Mouse (Mus musculus): Measurements from ENCODE around the gene Psmd4. TPM values are rescaled to one million over a fixed set of nuclear protein-coding genes. Genes with fewer than 3 reads are reported as not detected.

Psmd4 gene
- polyA plus RNA-seq (2015; fragmentation: Nextera tagmentation; extraction: Ambion mirVana) = 201 and 223 TPM in 2 replicates

DNA sequence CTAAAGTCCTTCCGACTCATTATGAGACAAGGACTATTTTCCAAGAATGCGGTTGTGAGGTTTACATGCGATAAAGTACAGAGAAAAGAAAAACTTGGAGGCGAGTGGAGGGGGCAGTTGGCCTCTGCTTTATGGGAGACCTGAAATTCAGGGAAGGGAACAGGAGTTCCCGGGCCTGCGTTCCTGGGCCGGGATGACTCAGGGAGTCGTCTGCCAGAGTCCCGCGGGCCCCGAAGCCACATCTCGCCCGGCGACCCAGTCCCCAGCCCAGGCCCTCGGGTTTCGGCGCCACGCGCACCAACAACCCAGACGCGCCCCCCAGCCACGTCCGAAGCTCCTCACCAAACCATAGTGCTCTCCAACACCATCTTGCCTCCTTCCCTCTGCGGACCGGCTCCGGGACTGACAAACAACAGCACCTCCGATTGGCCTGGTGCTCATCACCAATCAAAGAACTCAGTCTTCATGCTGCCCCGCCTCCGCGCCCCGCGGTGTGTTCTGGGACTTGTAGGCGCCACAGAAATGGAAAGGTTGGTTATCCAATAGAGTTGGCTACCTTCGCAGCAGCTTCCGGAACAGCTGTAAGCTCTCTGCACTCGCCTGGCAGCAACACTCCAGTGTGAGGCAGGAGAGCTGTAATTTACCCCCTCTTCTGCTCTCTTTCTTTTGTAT is at the start of gene Psmd4:
Gene Psmd4, minus strand, starts transcription at position 449 of the 672 bp plus-strand sequence.
- no peaks in the 10 kb centered on the region for H3K9me3 ChIP-seq (replicated peaks; ENCODE audit: control insufficient read depth, low read length)
- peak; percentile 99 for ATAC-seq (replicated peaks; ENCODE audit: extremely low read depth, insufficient read depth, low FRiP score)
- no peaks in the 10 kb centered on the region for H3K27me3 ChIP-seq (ENCODE audit: control insufficient read depth, insufficient read depth, low read length)
- WGBS = under 1% methylated on average over 36 of the region's 36 CpGs
- peak within 1 kb of the TSS; percentile 88 for H3K9ac ChIP-seq (ENCODE audit: low read length)
- H3K4me2 ChIP-seq (ENCODE audit: low read depth, low read length) = peak within 1 kb of the TSS; percentile 70
- H3K27ac ChIP-seq (ENCODE audit: low read length) = peak within 1 kb of the TSS; percentile 57
- H3K4me3 ChIP-seq (ENCODE audit: low read length) = peak within 1 kb of the TSS; percentile 82
- peaks cover 7% of the 10 kb centered on the region for H3K4me1 ChIP-seq (ENCODE audit: control insufficient read depth, insufficient read depth, low read length)
- peaks cover 7% of the 10 kb centered on the region; the same call in 1 of the 2 replicates for H3K36me3 ChIP-seq (ENCODE audit: control insufficient read depth, insufficient read depth)

DNA sequence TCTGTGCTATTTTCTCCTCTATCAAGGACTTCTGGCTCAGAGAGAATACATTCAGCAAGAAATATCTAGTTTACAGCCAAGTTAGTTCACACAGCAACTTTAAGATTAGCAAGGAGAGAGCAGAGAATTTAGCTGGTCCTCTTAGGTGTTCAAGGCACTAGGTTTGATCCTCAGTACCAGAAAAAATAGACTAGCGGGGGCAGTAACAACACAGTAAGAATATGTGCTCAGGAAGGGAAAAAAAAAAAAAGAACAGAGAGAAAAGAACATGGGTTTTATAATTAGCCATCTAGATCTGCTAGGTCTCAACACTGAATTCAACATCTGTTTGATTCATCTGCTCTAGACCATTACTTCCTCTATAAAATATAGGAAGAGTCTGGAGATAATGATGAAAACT is 45.7 kb upstream of the Psmd4 start:
- Histone ChIP-seq H3K4me1 (ENCODE audit: control insufficient read depth, insufficient read depth, low read length) (no peaks in the 10 kb centered on the region; the same call in 1 of the 2 replicates), H3K4me3 (ENCODE audit: low read length) (no peak overlapping the region), H3K27me3 (ENCODE audit: control insufficient read depth, insufficient read depth, low read length) (no peaks in the 10 kb centered on the region), H3K9ac (ENCODE audit: low read length) (no peak overlapping the region), H3K27ac (ENCODE audit: low read length) (no peak overlapping the region), H3K9me3 (replicated peaks; ENCODE audit: control insufficient read depth, low read length) (no peaks in the 10 kb centered on the region), H3K4me2 (ENCODE audit: low read depth, low read length) (no peak overlapping the region), H3K36me3 (ENCODE audit: control insufficient read depth, insufficient read depth) (no peaks in the 10 kb centered on the region)
- 100% methylated on average over 1 of the region's 1 CpGs for WGBS
- ATAC-seq (replicated peaks; ENCODE audit: extremely low read depth, insufficient read depth, low FRiP score) = no peak

DNA sequence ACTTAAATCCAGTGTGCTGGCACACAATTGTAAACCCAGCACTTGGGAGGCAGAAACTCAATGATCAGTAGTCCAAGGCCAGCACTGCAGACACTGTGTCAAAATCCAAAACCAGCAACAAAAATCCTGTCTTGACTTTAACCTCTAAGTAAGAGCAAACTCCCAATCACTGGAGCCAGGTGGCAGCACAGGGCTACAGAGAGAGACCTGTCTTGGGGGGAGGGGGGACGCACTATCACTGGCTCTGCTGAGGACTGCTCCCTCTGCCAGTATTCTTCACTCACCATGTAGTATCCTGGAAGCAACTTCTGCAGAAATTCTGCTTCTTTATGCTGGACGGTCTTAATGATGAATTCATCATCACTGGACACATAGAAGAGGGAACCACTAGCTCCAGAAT is 29.2 kb upstream of the Psmd4 start:
- Histone ChIP-seq H3K9me3 (replicated peaks; ENCODE audit: control insufficient read depth, low read length) (no peaks in the 10 kb centered on the region), H3K9ac (ENCODE audit: low read length) (no peak overlapping the region), H3K4me2 (ENCODE audit: low read depth, low read length) (no peak overlapping the region), H3K27me3 (ENCODE audit: control insufficient read depth, insufficient read depth, low read length) (no peaks in the 10 kb centered on the region), H3K4me3 (ENCODE audit: low read length) (no peak overlapping the region), H3K27ac (ENCODE audit: low read length) (no peak overlapping the region), H3K4me1 (ENCODE audit: control insufficient read depth, insufficient read depth, low read length) (no peaks in the 10 kb centered on the region), H3K36me3 (ENCODE audit: control insufficient read depth, insufficient read depth) (peaks cover 51% of the 10 kb centered on the region)
- no peak for ATAC-seq (replicated peaks; ENCODE audit: extremely low read depth, insufficient read depth, low FRiP score)
- WGBS = 90% methylated on average over 2 of the region's 2 CpGs

DNA sequence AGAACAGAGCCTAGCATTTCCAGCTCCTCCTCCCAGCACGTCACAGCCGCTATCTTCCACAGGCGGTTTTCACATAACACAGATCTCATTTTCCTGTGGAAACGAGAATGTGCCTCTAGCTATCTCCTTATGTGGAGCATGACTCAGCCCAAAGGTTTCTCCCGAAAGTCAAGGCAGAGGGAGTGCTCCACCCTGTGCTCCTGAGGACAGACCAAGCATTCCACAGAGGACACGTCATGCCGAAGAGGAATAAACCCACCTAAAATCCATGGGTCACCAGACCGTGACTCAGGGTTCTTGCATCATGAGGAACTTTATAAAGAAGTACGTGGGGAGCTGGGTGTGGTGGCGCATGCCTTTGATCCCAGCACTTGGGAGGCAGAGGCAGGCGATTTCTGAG is 24.2 kb upstream of the Psmd4 start:
- 64% methylated on average over 11 of the region's 11 CpGs for WGBS
- Histone ChIP-seq H3K9ac (ENCODE audit: low read length) (no peak overlapping the region), H3K4me3 (ENCODE audit: low read length) (no peak overlapping the region), H3K27me3 (ENCODE audit: control insufficient read depth, insufficient read depth, low read length) (no peaks in the 10 kb centered on the region), H3K27ac (ENCODE audit: low read length) (no peak overlapping the region), H3K9me3 (replicated peaks; ENCODE audit: control insufficient read depth, low read length) (no peaks in the 10 kb centered on the region), H3K36me3 (ENCODE audit: control insufficient read depth, insufficient read depth) (peaks cover 80% of the 10 kb centered on the region), H3K4me2 (ENCODE audit: low read depth, low read length) (no peak overlapping the region), H3K4me1 (ENCODE audit: control insufficient read depth, insufficient read depth, low read length) (no peaks in the 10 kb centered on the region)
- ATAC-seq (replicated peaks; ENCODE audit: extremely low read depth, insufficient read depth, low FRiP score) = 0 out of 2 replicates have a peak, but pooled peaks have one; percentile 10

DNA sequence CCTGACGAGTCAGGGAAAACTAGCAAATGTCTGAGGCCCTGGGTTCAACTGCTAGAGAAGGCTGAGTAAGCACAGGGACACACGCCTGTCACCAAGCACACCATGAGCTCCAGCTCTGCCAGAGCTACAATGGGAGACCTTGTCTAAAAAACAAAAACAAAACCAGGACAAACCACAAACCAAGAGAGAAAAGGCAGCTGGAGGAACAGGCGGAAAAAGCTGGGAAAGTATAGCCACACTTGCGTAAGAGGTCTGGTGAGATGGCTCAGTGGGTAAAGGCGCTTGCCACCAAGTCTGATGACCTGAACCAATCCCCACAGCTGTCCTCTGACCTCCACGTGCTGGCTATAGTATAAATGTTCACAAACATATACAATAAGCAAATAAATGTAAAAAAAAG is 23.7 kb upstream of the Psmd4 start:
- WGBS = 84% methylated on average over 6 of the region's 6 CpGs
- Histone ChIP-seq H3K9ac (ENCODE audit: low read length) (no peak overlapping the region), H3K4me2 (ENCODE audit: low read depth, low read length) (no peak overlapping the region), H3K9me3 (replicated peaks; ENCODE audit: control insufficient read depth, low read length) (no peaks in the 10 kb centered on the region), H3K27ac (ENCODE audit: low read length) (no peak overlapping the region), H3K4me3 (ENCODE audit: low read length) (no peak overlapping the region), H3K27me3 (ENCODE audit: control insufficient read depth, insufficient read depth, low read length) (no peaks in the 10 kb centered on the region), H3K36me3 (ENCODE audit: control insufficient read depth, insufficient read depth) (peaks cover 79% of the 10 kb centered on the region), H3K4me1 (ENCODE audit: control insufficient read depth, insufficient read depth, low read length) (no peaks in the 10 kb centered on the region)
- no peak for ATAC-seq (replicated peaks; ENCODE audit: extremely low read depth, insufficient read depth, low FRiP score)

DNA sequence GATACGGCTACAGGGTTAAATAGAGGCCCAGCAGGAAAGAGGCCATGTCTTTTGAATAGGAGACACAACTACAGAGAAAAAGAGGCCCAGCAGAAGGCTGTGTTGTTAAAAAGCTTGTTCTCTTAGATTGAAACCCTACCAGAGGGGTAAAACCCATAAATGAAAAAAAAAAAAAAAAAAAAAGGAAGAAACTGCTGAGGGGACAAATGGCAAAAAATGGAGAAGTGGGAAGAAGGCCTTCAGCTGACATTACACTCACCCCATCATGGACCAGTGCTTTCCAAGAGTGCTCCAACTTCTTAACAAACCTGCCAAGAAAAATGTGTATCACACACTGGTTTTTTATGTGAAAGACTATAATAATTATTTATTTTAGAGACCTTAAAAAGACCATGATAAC is 23.1 kb upstream of the Psmd4 start:
- peaks cover 78% of the 10 kb centered on the region for H3K36me3 ChIP-seq (ENCODE audit: control insufficient read depth, insufficient read depth)
- H3K9ac ChIP-seq (ENCODE audit: low read length) = no peak overlapping the region
- no peaks in the 10 kb centered on the region for H3K9me3 ChIP-seq (replicated peaks; ENCODE audit: control insufficient read depth, low read length)
- H3K4me1 ChIP-seq (ENCODE audit: control insufficient read depth, insufficient read depth, low read length) = no peaks in the 10 kb centered on the region
- no peak for ATAC-seq (replicated peaks; ENCODE audit: extremely low read depth, insufficient read depth, low FRiP score)
- no peaks in the 10 kb centered on the region for H3K27me3 ChIP-seq (ENCODE audit: control insufficient read depth, insufficient read depth, low read length)
- no peak overlapping the region for H3K4me2 ChIP-seq (ENCODE audit: low read depth, low read length)
- 93% methylated on average over 1 of the region's 1 CpGs for WGBS
- H3K4me3 ChIP-seq (ENCODE audit: low read length) = no peak overlapping the region
- no peak overlapping the region for H3K27ac ChIP-seq (ENCODE audit: low read length)

DNA sequence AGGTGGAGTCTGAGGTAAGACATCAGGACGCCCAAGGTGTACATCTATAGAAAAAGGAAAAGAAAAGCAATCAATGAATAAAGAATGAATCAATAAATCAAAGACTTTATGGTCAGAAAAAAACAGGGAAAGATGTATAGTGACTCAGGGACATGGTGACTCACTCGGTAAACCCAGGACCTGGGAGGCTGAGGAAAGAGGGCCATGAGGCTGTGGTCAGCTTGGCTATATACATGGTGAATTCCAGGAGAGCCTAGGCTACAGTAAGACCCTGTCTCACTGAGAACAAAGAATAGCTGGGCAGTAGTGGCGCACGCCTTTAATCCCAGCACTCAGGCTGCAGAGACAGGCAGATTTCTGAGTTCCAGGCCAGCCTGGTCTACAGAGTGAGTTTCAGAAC is 21.3 kb upstream of the Psmd4 start:
- no peak for ATAC-seq (replicated peaks; ENCODE audit: extremely low read depth, insufficient read depth, low FRiP score)
- H3K4me3 ChIP-seq (ENCODE audit: low read length) = no peak overlapping the region
- peaks cover 83% of the 10 kb centered on the region for H3K36me3 ChIP-seq (ENCODE audit: control insufficient read depth, insufficient read depth)
- H3K27ac ChIP-seq (ENCODE audit: low read length) = no peak overlapping the region
- no peaks in the 10 kb centered on the region for H3K4me1 ChIP-seq (ENCODE audit: control insufficient read depth, insufficient read depth, low read length)
- WGBS = 93% methylated on average over 4 of the region's 4 CpGs
- no peak overlapping the region for H3K9ac ChIP-seq (ENCODE audit: low read length)
- no peaks in the 10 kb centered on the region for H3K9me3 ChIP-seq (replicated peaks; ENCODE audit: control insufficient read depth, low read length)
- no peak overlapping the region for H3K4me2 ChIP-seq (ENCODE audit: low read depth, low read length)
- no peaks in the 10 kb centered on the region for H3K27me3 ChIP-seq (ENCODE audit: control insufficient read depth, insufficient read depth, low read length)

DNA sequence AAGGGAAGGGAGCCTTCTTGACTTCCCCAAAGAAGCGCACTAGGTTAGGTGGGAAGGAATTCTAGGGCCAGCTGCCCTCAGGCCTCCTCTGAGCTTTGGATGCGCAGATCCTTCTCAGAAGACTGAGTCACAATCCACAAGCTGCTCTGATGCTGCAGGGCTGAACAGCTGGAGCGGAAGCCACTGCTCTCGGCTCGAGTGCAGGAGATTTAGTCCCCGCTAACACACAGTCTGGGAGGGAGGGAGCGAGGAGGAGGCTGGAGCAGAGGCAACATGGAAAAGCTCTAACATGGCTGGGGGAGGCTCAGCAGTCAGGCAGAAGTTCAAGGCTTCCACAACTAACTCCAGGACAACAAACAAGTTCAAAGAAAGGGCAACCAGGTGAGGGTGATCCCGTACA is 15.7 kb upstream of the Psmd4 start:
- no peak for ATAC-seq (replicated peaks; ENCODE audit: extremely low read depth, insufficient read depth, low FRiP score)
- Histone ChIP-seq H3K36me3 (ENCODE audit: control insufficient read depth, insufficient read depth) (peaks cover 42% of the 10 kb centered on the region), H3K4me2 (ENCODE audit: low read depth, low read length) (no peak overlapping the region), H3K27me3 (ENCODE audit: control insufficient read depth, insufficient read depth, low read length) (no peaks in the 10 kb centered on the region), H3K9me3 (replicated peaks; ENCODE audit: control insufficient read depth, low read length) (no peaks in the 10 kb centered on the region), H3K4me3 (ENCODE audit: low read length) (no peak overlapping the region), H3K4me1 (ENCODE audit: control insufficient read depth, insufficient read depth, low read length) (peaks cover 23% of the 10 kb centered on the region), H3K27ac (ENCODE audit: low read length) (no peak overlapping the region), H3K9ac (ENCODE audit: low read length) (no peak overlapping the region)
- 78% methylated on average over 8 of the region's 8 CpGs for WGBS

DNA sequence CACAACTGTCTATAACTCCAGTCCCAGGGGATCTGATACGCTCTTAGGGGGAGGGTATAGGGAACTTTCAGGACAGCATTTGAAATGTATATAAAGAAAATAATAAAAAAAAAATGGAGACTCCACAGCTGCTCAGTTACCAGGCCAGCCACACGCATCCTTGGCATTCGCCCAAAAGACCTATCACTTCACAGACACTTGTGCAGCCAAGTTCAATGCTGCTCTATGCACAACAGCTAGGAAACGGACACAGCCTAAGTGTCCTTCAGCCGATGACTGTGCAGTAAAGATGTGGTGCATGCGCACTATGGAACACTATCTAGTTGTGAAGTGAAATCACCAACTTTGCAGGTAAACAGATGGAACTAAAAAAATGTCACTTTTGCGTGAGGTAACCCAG is 13.9 kb upstream of the Psmd4 start:
- WGBS = 54% methylated on average over 7 of the region's 7 CpGs
- H3K36me3 ChIP-seq (ENCODE audit: control insufficient read depth, insufficient read depth) = peaks cover 28% of the 10 kb centered on the region
- H3K27ac ChIP-seq (ENCODE audit: low read length) = no peak overlapping the region; the same call in 1 of the 2 replicates

More for the DNA sequence above, 13.9 kb upstream of the Psmd4 start:
- Histone ChIP-seq H3K4me3 (ENCODE audit: low read length) (no peak overlapping the region), H3K27me3 (ENCODE audit: control insufficient read depth, insufficient read depth, low read length) (no peaks in the 10 kb centered on the region), H3K9ac (ENCODE audit: low read length) (no peak overlapping the region), H3K4me2 (ENCODE audit: low read depth, low read length) (no peak overlapping the region), H3K9me3 (replicated peaks; ENCODE audit: control insufficient read depth, low read length) (no peaks in the 10 kb centered on the region), H3K4me1 (ENCODE audit: control insufficient read depth, insufficient read depth, low read length) (peaks cover 23% of the 10 kb centered on the region)
- ATAC-seq (replicated peaks; ENCODE audit: extremely low read depth, insufficient read depth, low FRiP score) = peak; percentile 56; the same call in 1 of the 2 replicates

Data from heart, embryonic 16.5 days (tissue).